Mouse (Mus musculus) myocyte (in vitro differentiated cells): ENCODE measurements around the gene Pfpl. TPM values are rescaled to one million over a fixed set of nuclear protein-coding genes. Genes with fewer than 3 reads are reported as not detected.

ENCODE experiments used
- H3K27me3 ChIP-seq: one replicate; pipeline ENCODE4 v1.6.1; 2011; ENCODE audit not compliant: control insufficient read depth, insufficient read depth, insufficient read length
- H3K36me3 ChIP-seq: one replicate; pipeline ENCODE4 v1.6.1; 2011; ENCODE audit not compliant: control insufficient read depth, insufficient read depth
- H3K4me2 ChIP-seq: one replicate; pipeline ENCODE4 v1.6.1; 2011; ENCODE audit warnings: low read depth, control low read depth
- H3K4me3 ChIP-seq: one replicate; pipeline ENCODE4 v1.5.1; 2011; ENCODE audit warnings: mild to moderate bottlenecking, control low read depth, moderate library complexity
- H3K79me2 ChIP-seq: one replicate; pipeline ENCODE4 v1.6.1; 2011; ENCODE audit not compliant: control insufficient read depth, insufficient read depth
- H3ac ChIP-seq: one replicate; pipeline ENCODE4 v1.6.1; 2011; ENCODE audit not compliant: control insufficient read depth, insufficient read length
- CEBPB ChIP-seq: IDR thresholded peaks from 2 replicates; pipeline ENCODE4 v1.6.1; 2011; ENCODE audit warnings: mild to moderate bottlenecking, moderate library complexity; ENCODE audit not compliant: poor library complexity, insufficient read depth, severe bottlenecking
- E2F4 ChIP-seq: IDR thresholded peaks from one replicate; pipeline ENCODE4 v1.6.1; 2011; ENCODE audit warnings: mild to moderate bottlenecking, control low read depth, moderate library complexity; ENCODE audit not compliant: insufficient read depth
- MAX ChIP-seq: IDR thresholded peaks from one replicate; pipeline ENCODE4 v1.6.1; 2011; ENCODE audit warnings: low read depth, mild to moderate bottlenecking, control low read depth
- MYOD1 ChIP-seq, 3 experiments: IDR thresholded peaks; one replicate each; pipeline ENCODE4 v1.6.1; 2011; ENCODE audit warnings: control low read depth in 2 of 3, low read depth in 2 of 3, mild to moderate bottlenecking in 2 of 3, moderate library complexity in 1 of 3; ENCODE audit not compliant: insufficient read length in 2 of 3, control insufficient read depth in 1 of 3
- MYOG ChIP-seq, 3 experiments: IDR thresholded peaks; one replicate each; pipeline ENCODE4 v1.6.1; 2011; ENCODE audit warnings: control low read depth in 2 of 3, low read depth in 2 of 3, mild to moderate bottlenecking in 2 of 3; ENCODE audit not compliant: insufficient read length in 2 of 3, control insufficient read depth in 1 of 3, insufficient read depth in 1 of 3
- POLR2A ChIP-seq: IDR thresholded peaks from one replicate; pipeline ENCODE4 v1.6.1; 2011; ENCODE audit warnings: low read depth, mild to moderate bottlenecking, control low read depth, moderate library complexity; ENCODE audit not compliant: insufficient read length
- POLR2AphosphoS2 ChIP-seq: IDR thresholded peaks from one replicate; pipeline ENCODE4 v1.6.1; 2011; ENCODE audit warnings: low read depth, control low read depth; ENCODE audit not compliant: insufficient read length
- REST ChIP-seq: IDR thresholded peaks from one replicate; pipeline ENCODE4 v1.6.1; 2011; ENCODE audit warnings: mild to moderate bottlenecking, control low read depth, moderate library complexity; ENCODE audit not compliant: insufficient read depth, insufficient read length
- SRF ChIP-seq: IDR thresholded peaks from one replicate; pipeline ENCODE4 v1.6.1; 2011; ENCODE audit warnings: low read depth; ENCODE audit not compliant: control insufficient read depth, insufficient read length
- TCF12 ChIP-seq: IDR thresholded peaks from one replicate; pipeline ENCODE4 v1.6.1; 2011; ENCODE audit warnings: mild to moderate bottlenecking, control low read depth; ENCODE audit not compliant: poor library complexity, insufficient read depth, severe bottlenecking
- TCF3 ChIP-seq: IDR thresholded peaks from one replicate; pipeline ENCODE4 v1.6.1; 2011; ENCODE audit warnings: low read depth, control low read depth; ENCODE audit not compliant: insufficient read length
- USF1 ChIP-seq: IDR thresholded peaks from one replicate; pipeline ENCODE4 v1.6.1; 2011; ENCODE audit warnings: low read depth, mild to moderate bottlenecking, control low read depth, moderate library complexity
- polyA plus RNA-seq: library from polyadenylated mRNA; unstranded; fragments of >200 nt; fragmentation: generic; extraction: Trizol; gene quantifications from one replicate; pipeline ENCODE4 v1.2.1, GENCODE M21; 2012; ENCODE audit warnings: missing spikeins

Pfpl gene
- polyA plus RNA-seq, 1 experiment, result 0.02 TPM

DNA sequence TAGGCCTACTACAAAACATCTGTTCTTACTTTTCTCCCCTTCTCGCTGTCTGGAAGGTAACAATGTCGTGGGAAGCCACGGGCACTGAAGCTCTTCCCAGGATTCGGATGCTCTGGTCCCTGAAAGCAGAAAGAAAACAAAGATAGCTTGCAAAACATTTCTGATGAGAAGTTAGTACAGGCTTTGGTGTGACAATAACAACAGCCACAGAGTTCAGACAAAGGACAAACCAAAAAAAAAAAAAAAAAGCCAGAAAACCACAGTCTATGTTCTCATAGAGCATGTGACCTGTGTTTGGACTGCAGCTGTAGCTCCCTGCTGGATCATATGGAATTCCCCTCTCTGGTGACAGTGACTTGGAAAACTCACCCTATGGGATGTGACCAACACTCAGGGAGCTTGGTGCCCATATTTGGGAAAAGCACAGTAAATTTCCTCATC is 45.5 kb downstream of the Pfpl start:
- H3K4me3 ChIP-seq, result no peak overlapping the region

DNA sequence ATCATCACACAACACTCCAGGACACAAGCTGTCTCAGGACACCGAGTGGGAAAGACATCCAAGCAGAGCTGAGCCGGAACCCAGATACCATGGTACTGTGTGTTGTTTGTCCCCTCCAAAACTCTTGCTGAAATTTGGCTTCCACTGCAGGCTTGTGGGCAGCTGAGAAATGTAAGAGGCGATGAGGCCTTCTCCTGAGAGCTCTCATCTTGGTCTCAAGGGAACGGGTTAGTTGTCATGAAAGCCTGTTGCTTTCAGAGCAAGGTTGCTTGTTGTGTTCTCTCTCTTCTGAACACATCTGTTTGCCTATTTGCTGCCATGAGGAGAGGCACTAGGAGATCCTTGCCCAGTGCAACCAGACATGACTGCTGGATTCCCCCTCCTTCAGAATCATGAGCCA is 46.2 kb downstream of the Pfpl start:
- H3ac ChIP-seq, result no peak overlapping the region
- peaks cover 33% of the 10 kb centered on the region for H3K36me3 ChIP-seq
- H3K4me2 ChIP-seq, result peak overlapping the region; percentile 25
- no peak for TF ChIP-seq USF1
- no peak for TF ChIP-seq TCF12
- TF ChIP-seq MYOG (IDR thresholded peaks at IDR 0.05; ENCODE audit: control insufficient read depth in 1 of 3, insufficient read depth in 1 of 3, insufficient read length in 2 of 3, low read depth in 2 of 3), result no peak
- TF ChIP-seq MYOD1 (IDR thresholded peaks at IDR 0.05; ENCODE audit: control insufficient read depth in 1 of 3, insufficient read length in 2 of 3, low read depth in 2 of 3), result no peak
- no peak for TF ChIP-seq MAX
- TF ChIP-seq TCF3, result no peak
- no peak for TF ChIP-seq SRF
- TF ChIP-seq E2F4, result no peak
- no peak for TF ChIP-seq CEBPB
- no peak for TF ChIP-seq REST
- TF ChIP-seq POLR2A, result no peak
- no peak for TF ChIP-seq POLR2AphosphoS2
- H3K79me2 ChIP-seq, result no peaks in the 10 kb centered on the region
- no peaks in the 10 kb centered on the region for H3K27me3 ChIP-seq
- no peak overlapping the region for H3K4me3 ChIP-seq

More for the DNA sequence above, 45.5 kb downstream of the Pfpl start:
- Histone ChIP-seq H3K4me2 (peak overlapping the region; percentile 63), H3K36me3 (peaks cover 29% of the 10 kb centered on the region), H3K79me2 (no peaks in the 10 kb centered on the region), H3ac (no peak overlapping the region), H3K27me3 (no peaks in the 10 kb centered on the region)
- TF ChIP-seq USF1, result peak; percentile 92
- no peak for TF ChIP-seq MYOD1 (IDR thresholded peaks at IDR 0.05; ENCODE audit: control insufficient read depth in 1 of 3, insufficient read length in 2 of 3, low read depth in 2 of 3)
- TF ChIP-seq SRF, result peak; percentile 94

DNA sequence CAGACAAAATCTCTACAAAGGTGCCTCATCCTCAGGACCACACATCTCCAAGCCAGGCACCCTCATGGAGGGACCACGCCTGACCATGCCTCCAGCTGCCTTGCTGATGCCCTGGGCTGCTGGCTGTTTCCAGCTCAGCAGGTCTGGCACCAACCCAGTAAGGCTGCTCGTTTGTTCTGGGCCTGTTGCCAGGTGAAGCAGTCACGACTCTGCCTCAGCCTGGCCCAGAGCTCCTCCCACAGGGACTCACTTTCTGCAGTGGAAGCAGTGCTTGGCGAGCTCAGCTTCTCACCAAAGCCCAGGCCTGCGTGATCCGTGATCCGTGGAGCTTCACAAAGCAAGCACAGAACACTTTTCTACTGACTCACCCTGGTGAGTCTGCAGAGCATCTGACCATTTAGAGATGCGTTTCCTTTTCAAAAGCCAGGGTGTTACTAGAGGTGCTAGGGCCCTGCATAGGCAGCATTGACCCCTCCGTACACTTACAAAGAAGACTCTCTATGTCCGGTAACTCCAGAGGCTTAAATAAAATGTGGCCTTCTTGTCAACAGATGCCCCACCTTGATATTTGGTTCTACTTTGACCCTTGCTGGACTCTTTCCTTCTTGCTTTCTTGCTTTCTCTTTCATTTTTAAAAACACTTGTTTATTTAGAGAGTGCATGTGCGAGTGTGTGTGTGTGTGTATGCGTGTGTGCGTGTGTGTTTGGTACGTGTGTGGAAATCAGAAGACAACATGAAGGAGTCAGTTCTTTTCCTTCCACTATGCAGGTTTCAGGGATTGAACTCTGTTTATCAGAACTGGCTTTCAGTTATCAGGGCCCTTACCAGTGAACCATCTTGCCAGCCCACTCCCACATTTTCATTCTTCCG is 47.9 kb downstream of the Pfpl start:
- H3ac ChIP-seq, result no peak overlapping the region
- no peak overlapping the region for H3K4me3 ChIP-seq
- H3K27me3 ChIP-seq, result no peaks in the 10 kb centered on the region
- peaks cover 42% of the 10 kb centered on the region for H3K36me3 ChIP-seq
- no peak for TF ChIP-seq TCF3
- TF ChIP-seq POLR2A, result peak; percentile 10
- no peak for TF ChIP-seq MAX
- no peak for TF ChIP-seq E2F4
- no peak for TF ChIP-seq POLR2AphosphoS2
- no peak for TF ChIP-seq SRF
- no peak for TF ChIP-seq TCF12
- TF ChIP-seq MYOG (IDR thresholded peaks at IDR 0.05; ENCODE audit: control insufficient read depth in 1 of 3, insufficient read depth in 1 of 3, insufficient read length in 2 of 3, low read depth in 2 of 3), result peak; percentile 7 to 86 (median 53)
- no peak for TF ChIP-seq USF1
- TF ChIP-seq REST, result no peak
- TF ChIP-seq MYOD1 (IDR thresholded peaks at IDR 0.05; ENCODE audit: control insufficient read depth in 1 of 3, insufficient read length in 2 of 3, low read depth in 2 of 3), result peak in 2 of 3 experiments; percentile 42 to 73
- no peak for TF ChIP-seq CEBPB
- H3K79me2 ChIP-seq, result no peaks in the 10 kb centered on the region
- peak overlapping the region; percentile 81 for H3K4me2 ChIP-seq

DNA sequence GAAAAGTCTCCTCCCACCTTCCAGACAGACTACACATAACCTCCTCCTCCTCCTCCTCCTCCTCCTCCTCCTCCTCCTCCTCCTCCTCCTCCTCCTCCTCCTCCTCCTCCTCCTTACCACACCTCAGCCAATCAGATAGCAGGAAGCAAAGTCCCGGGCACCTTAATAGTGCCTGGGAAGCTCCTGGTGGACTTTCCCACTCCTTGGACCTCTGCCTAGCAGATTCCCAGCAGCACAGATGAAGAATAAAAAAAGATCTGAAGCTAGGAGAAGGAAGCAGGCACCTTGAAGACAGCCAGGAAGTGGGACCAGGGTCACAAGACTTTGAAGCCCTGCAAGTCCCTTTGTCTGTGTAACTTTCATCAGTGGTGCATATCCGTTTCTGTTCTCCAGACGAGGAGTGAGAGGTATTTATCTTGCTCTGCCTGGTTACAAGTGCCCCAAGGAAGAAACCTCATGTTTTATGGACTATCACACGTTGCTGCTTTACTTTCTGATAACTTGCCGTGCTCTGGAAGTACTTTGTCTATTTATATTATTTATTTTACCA is 49.1 kb downstream of the Pfpl start:
- no peak overlapping the region for H3K4me3 ChIP-seq
- no peaks in the 10 kb centered on the region for H3K27me3 ChIP-seq
- H3K36me3 ChIP-seq, result peaks cover 42% of the 10 kb centered on the region
- no peak overlapping the region for H3K4me2 ChIP-seq
- no peak for TF ChIP-seq MAX
- TF ChIP-seq POLR2AphosphoS2, result no peak
- TF ChIP-seq E2F4, result no peak
- no peak for TF ChIP-seq TCF3
- TF ChIP-seq POLR2A, result no peak
- no peak for TF ChIP-seq REST
- TF ChIP-seq USF1, result no peak
- TF ChIP-seq SRF, result no peak
- no peak for TF ChIP-seq CEBPB
- no peak for TF ChIP-seq MYOD1 (IDR thresholded peaks at IDR 0.05; ENCODE audit: control insufficient read depth in 1 of 3, insufficient read length in 2 of 3, low read depth in 2 of 3)
- no peak for TF ChIP-seq TCF12
- TF ChIP-seq MYOG (IDR thresholded peaks at IDR 0.05; ENCODE audit: control insufficient read depth in 1 of 3, insufficient read depth in 1 of 3, insufficient read length in 2 of 3, low read depth in 2 of 3), result no peak
- no peaks in the 10 kb centered on the region for H3K79me2 ChIP-seq
- no peak overlapping the region for H3ac ChIP-seq
